ENCODE assay signal across 8 mouse cellular contexts in the genomic region with DNA sequence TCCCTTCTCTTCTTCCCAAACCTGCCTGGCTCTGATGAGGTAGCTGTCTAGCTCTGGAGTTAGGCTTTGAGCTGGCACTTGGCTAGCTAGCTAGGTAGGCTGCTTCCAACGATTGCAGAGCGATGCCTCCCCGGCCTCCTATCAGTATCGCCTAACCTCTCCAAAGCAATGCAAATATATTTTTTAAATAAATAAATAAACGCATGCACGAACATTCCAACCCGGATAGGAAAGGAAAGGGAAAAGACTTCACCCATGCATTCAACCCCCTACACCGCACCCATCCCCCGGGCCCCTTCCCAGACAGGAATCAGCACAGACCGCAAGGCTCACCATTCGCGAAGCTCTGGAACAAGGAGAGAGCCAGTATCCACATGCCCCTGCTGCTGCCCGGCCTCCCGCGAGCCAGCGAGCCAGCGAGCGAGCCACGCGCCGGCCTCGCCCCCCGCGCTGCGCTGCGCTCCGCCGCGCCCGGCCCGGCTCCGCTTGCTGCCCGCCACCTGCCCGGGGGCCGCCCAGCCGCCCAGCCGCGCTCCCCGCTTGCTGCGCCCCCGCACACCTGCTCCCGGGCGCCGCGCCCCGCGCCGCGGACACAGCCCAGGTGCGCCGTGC. TPM values are rescaled to one million over a fixed set of nuclear protein-coding genes. Genes with fewer than 3 reads are reported as not detected.
DNase-seq lines count a peak whose midpoint lies in the region; ATAC-seq lines count a peak whose summit lies in the region.

No protein-coding gene starts in this region.

- H3K9ac ChIP-seq in hindbrain, embryonic 12.5 days: peak overlapping the region; percentile 84

- H3K27me3 ChIP-seq in hindbrain, embryonic 12.5 days: peaks cover 53% of the 10 kb centered on the region
- H3K27me3 ChIP-seq in midbrain, embryonic 10.5 days (ENCODE audit: low read depth, poor library complexity, severe bottlenecking): peaks cover 81% of the 10 kb centered on the region

- WGBS in hindbrain, embryonic 12.5 days: 1% methylated on average over 48 of the region's 51 CpGs
- WGBS in midbrain, embryonic 10.5 days: 13% methylated on average over 51 of the region's 51 CpGs

- H3K4me2 ChIP-seq in hindbrain, embryonic 12.5 days (replicated peaks): peak overlapping the region; percentile 84

- peak overlapping the region; percentile 91 for H3K27ac ChIP-seq in hindbrain, embryonic 12.5 days
- H3K27ac ChIP-seq in midbrain, embryonic 10.5 days (replicated peaks): peak overlapping the region; percentile 81

- H3K4me1 ChIP-seq in hindbrain, embryonic 12.5 days: peaks cover 15% of the 10 kb centered on the region
- peaks cover 23% of the 10 kb centered on the region for H3K4me1 ChIP-seq in midbrain, embryonic 10.5 days

- peak; percentile 5 for DNase-seq in kidney, postnatal 10 days
- no peak for DNase-seq in kidney, adult 8-10 months
- peak; percentile 34 for DNase-seq in embryo, embryonic 10.5 days (ENCODE audit: low spot score)
- peak; percentile 50 for DNase-seq in midbrain, embryonic 10.5 days (ENCODE audit: low spot score)
- peak; percentile 13 for DNase-seq in yolk sac, embryonic 10.5 days (ENCODE audit: low spot score)
- no peak for DNase-seq in thymus, postnatal 36 days

- no peaks in the 10 kb centered on the region for H3K9me3 ChIP-seq in hindbrain, embryonic 12.5 days (replicated peaks)
- no peaks in the 10 kb centered on the region for H3K9me3 ChIP-seq in midbrain, embryonic 10.5 days (replicated peaks)

- H3K36me3 ChIP-seq in hindbrain, embryonic 12.5 days: no peaks in the 10 kb centered on the region
- H3K36me3 ChIP-seq in midbrain, embryonic 10.5 days: no peaks in the 10 kb centered on the region

- H3K4me3 ChIP-seq in hindbrain, embryonic 12.5 days: peak overlapping the region; percentile 65
- H3K4me3 ChIP-seq in midbrain, embryonic 10.5 days: peak overlapping the region; percentile 66

- peak; percentile 51 for ATAC-seq in hindbrain, embryonic 12.5 days (ENCODE audit: low FRiP score)
- ATAC-seq in activated CD4-positive, CD25-positive, alpha-beta regulatory T cell, adult 4 months: no peak

RNA-seq across cellular contexts. Expression of gene Dscam, which starts 0.5 kb away (rescaled TPM):
- 3.3 and 4.5 TPM in 2 replicates for polyA plus RNA-seq in hindbrain, embryonic 12.5 days (2016; fragmentation: Nextera tagmentation; extraction: Ambion mirVana)
- 0.46 and 1.5 TPM in 2 replicates for polyA plus RNA-seq in midbrain, embryonic 10.5 days (2016; fragmentation: Nextera tagmentation; extraction: Ambion mirVana)
- under 1 TPM; 0.25 to 0.55 TPM for polyA plus RNA-seq in activated CD4-positive, CD25-positive, alpha-beta regulatory T cell, adult 4 months (2017; shearing (Covaris generic))

Comparison
In these comparisons a context has a peak if more than half of its experiments do, and no peak if none do; other contexts are left out.
1. DNase-seq: peak in kidney, postnatal 10 days (single experiment), embryo, embryonic 10.5 days (single experiment), midbrain, embryonic 10.5 days (single experiment) and yolk sac, embryonic 10.5 days (single experiment); none in kidney, adult 8-10 months (0 of 2) and thymus, postnatal 36 days (0 of 2).